Mouse (Mus musculus): Measurements from ENCODE around the gene Negr1. TPM values are rescaled to one million over a fixed set of nuclear protein-coding genes. Genes with fewer than 3 reads are reported as not detected.

Negr1 gene
- total and polyA plus RNA-seq, 3 experiments = not detected

DNA sequence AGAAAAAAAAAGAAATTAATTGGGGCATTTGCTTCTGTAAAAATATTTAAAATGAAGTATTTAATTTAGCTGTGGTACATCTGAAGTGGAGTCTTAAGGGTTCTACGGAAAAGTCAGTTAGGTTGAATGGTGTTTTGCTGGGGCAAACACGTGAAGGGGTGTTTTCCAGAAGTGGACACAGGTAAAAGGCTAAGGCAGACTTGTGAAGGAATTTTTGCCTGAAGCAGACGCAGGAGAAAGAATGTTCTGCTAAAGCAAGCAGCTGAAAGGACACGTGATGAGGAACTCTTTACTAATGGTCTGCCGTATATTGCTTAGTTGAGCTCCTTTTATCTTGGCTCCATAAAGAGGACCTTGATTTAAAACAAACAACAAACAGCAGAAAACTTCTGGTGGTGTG, 148.6 kb downstream of the Negr1 start:
- in situ Hi-C loops (cut with MboI; ENCODE audit: low pct_ligation_motif_present, low pct_unique_long_range_greater_than_20kb, low sequenced_read_pairs) (no loop called here), dilution Hi-C loops (cut with MboI; ENCODE audit: extremely low pct_ligation_motif_present, extremely low pct_unique_long_range_greater_than_20kb, low sequenced_read_pairs) (no loop called here)
- Histone ChIP-seq H3K9ac (ENCODE audit: insufficient read depth, low read depth) (no peak overlapping the region), H3K27ac (ENCODE audit: insufficient read depth, low read depth) (no peak overlapping the region), H3K4me1 (ENCODE audit: control insufficient read depth in 1 of 2, insufficient read depth in 2 of 2) (no peaks in the 10 kb centered on the region), H3K4me3 (replicated peaks in 1 of 3; ENCODE audit: low read depth in 2 of 3, low read length in 2 of 3, poor library complexity in 1 of 3) (no peak overlapping the region), H3K27me3 (replicated peaks) (no peaks in the 10 kb centered on the region), H3K36me3 (replicated peaks in 1 of 2; ENCODE audit: control insufficient read depth in 1 of 2, insufficient read depth in 1 of 2, low read length in 1 of 2) (no peaks in the 10 kb centered on the region), H3K79me2 (replicated peaks; ENCODE audit: control insufficient read depth, extremely low read depth, insufficient read depth, poor library complexity, severe bottlenecking) (no peaks in the 10 kb centered on the region), H3K9me3 (replicated peaks; ENCODE audit: low read length) (peaks cover 27% of the 10 kb centered on the region), H3K4me2 (ENCODE audit: insufficient read depth, low read depth, poor library complexity, severe bottlenecking) (no peak overlapping the region)
- TF ChIP-seq TCF12 (IDR thresholded peaks at IDR 0.05; ENCODE audit: low read depth, low read length) (no peak), GABPA (IDR thresholded peaks at IDR 0.05; ENCODE audit: insufficient replicate concordance, low read depth, low read length) (no peak), BHLHE40 (IDR thresholded peaks at IDR 0.05; ENCODE audit: low read depth, low read length) (no peak), HCFC1 (IDR thresholded peaks at IDR 0.05; ENCODE audit: low read depth, low read length) (no peak), MAFK (IDR thresholded peaks at IDR 0.05; ENCODE audit: insufficient replicate concordance, low read length) (no peak), JUND (conservative IDR thresholded peaks at IDR 0.05; ENCODE audit: low read depth, low read length) (no peak), POLR2AphosphoS2 (IDR thresholded peaks at IDR 0.05; ENCODE audit: low read depth, low read length) (no peak), POLR2A (IDR thresholded peaks at IDR 0.05; ENCODE audit: low read depth, low read length) (no peak), USF2 (conservative IDR thresholded peaks at IDR 0.05; ENCODE audit: low read depth, low read length) (no peak), SIN3A (IDR thresholded peaks at IDR 0.05; ENCODE audit: low read length) (no peak)
- DNase-seq (ENCODE audit: extremely low read depth) = no peak

GRCm38 (mm10) chr3:156710693-156711092, 149.1 kb downstream of the Negr1 start:
- Histone ChIP-seq H3K4me2 (ENCODE audit: insufficient read depth, low read depth, poor library complexity, severe bottlenecking) (no peak overlapping the region), H3K4me3 (replicated peaks in 1 of 3; ENCODE audit: low read depth in 2 of 3, low read length in 2 of 3, poor library complexity in 1 of 3) (no peak overlapping the region), H3K79me2 (replicated peaks; ENCODE audit: control insufficient read depth, extremely low read depth, insufficient read depth, poor library complexity, severe bottlenecking) (no peaks in the 10 kb centered on the region), H3K27ac (ENCODE audit: insufficient read depth, low read depth) (no peak overlapping the region), H3K9ac (ENCODE audit: insufficient read depth, low read depth) (no peak overlapping the region), H3K36me3 (replicated peaks in 1 of 2; ENCODE audit: control insufficient read depth in 1 of 2, insufficient read depth in 1 of 2, low read length in 1 of 2) (no peaks in the 10 kb centered on the region), H3K4me1 (ENCODE audit: control insufficient read depth in 1 of 2, insufficient read depth in 2 of 2) (no peaks in the 10 kb centered on the region), H3K9me3 (replicated peaks; ENCODE audit: low read length) (peaks cover 32% of the 10 kb centered on the region), H3K27me3 (replicated peaks) (no peaks in the 10 kb centered on the region)
- TF ChIP-seq POLR2AphosphoS2 (IDR thresholded peaks at IDR 0.05; ENCODE audit: low read depth, low read length) (no peak), JUND (conservative IDR thresholded peaks at IDR 0.05; ENCODE audit: low read depth, low read length) (no peak), ZKSCAN1 (IDR thresholded peaks at IDR 0.05; ENCODE audit: borderline replicate concordance, low read depth, low read length) (no peak), MXI1 (IDR thresholded peaks at IDR 0.05; ENCODE audit: low read depth, low read length) (no peak), NELFE (IDR thresholded peaks at IDR 0.05; ENCODE audit: low read depth, low read length) (no peak), HCFC1 (IDR thresholded peaks at IDR 0.05; ENCODE audit: low read depth, low read length) (no peak), ZMIZ1 (IDR thresholded peaks at IDR 0.05; ENCODE audit: low read depth, low read length) (no peak), PAX5 (IDR thresholded peaks at IDR 0.05; ENCODE audit: low read length) (no peak), E2F4 (IDR thresholded peaks at IDR 0.05; ENCODE audit: insufficient replicate concordance, low read depth, low read length) (no peak), CHD2 (IDR thresholded peaks at IDR 0.05; ENCODE audit: low read length) (no peak), MEF2A (IDR thresholded peaks at IDR 0.05; ENCODE audit: borderline replicate concordance, low read depth, low read length) (no peak), TCF12 (IDR thresholded peaks at IDR 0.05; ENCODE audit: low read depth, low read length) (no peak), SIN3A (IDR thresholded peaks at IDR 0.05; ENCODE audit: low read length) (no peak), USF2 (conservative IDR thresholded peaks at IDR 0.05; ENCODE audit: low read depth, low read length) (no peak), ELF1 (IDR thresholded peaks at IDR 0.05; ENCODE audit: low read depth, low read length) (no peak), MAFK (IDR thresholded peaks at IDR 0.05; ENCODE audit: insufficient replicate concordance, low read length) (no peak), CTCF (conservative IDR thresholded peaks at IDR 0.05 in 1 of 2, IDR thresholded peaks at IDR 0.05 in 1 of 2; ENCODE audit: low read depth in 2 of 2, low read length in 2 of 2) (no peak), ZNF384 (IDR thresholded peaks at IDR 0.05; ENCODE audit: low read depth, low read length) (no peak)
- no peak for DNase-seq (ENCODE audit: extremely low read depth)
- in situ Hi-C loops (cut with MboI; ENCODE audit: low pct_ligation_motif_present, low pct_unique_long_range_greater_than_20kb, low sequenced_read_pairs) (no loop called here), dilution Hi-C loops (cut with MboI; ENCODE audit: extremely low pct_ligation_motif_present, extremely low pct_unique_long_range_greater_than_20kb, low sequenced_read_pairs) (no loop called here)
